In genomic region chr1:132233566-132233965, GRCm38 (mm10) we compare ENCODE assay signal across 10 mouse cellular contexts. TPM values are rescaled to one million over a fixed set of nuclear protein-coding genes. Genes with fewer than 3 reads are reported as not detected.
A peak's percentile ranks its signal among the peaks of the same experiment; 100 is the strongest.
DNase-seq lines count a peak whose midpoint lies in the region; ATAC-seq and TF ChIP-seq lines count a peak whose summit lies in the region.
"Had no signal": no experiment of that assay in that cellular context is flagged by ENCODE, and none has a peak within 500 bp of the region (broad histone marks: within the 10 kb centered on the region; RNA-seq: fewer than 3 reads in every experiment).

No protein-coding gene starts in this region.

- H3K27me3 ChIP-seq in forebrain, embryonic 14.5 days (replicated peaks; ENCODE audit: control insufficient read depth, insufficient read depth, low read length): no peaks in the 10 kb centered on the region
- H3K27me3 ChIP-seq: hindbrain, embryonic 15.5 days; Patski had no signal

- ATAC-seq in forebrain, embryonic 14.5 days: peak; percentile 72; the same call in 1 of the 2 replicates
- ATAC-seq: Patski had no signal

- DNase-seq in gastrocnemius, adult 2 months: peak; percentile 47
- DNase-seq in gastrocnemius, postnatal 36 days: no peak
- DNase-seq in right cerebral cortex, postnatal 4 days: peak; percentile 35
- no peak for DNase-seq in right cerebral cortex, adult 18-20 months
- peak; percentile 57 for DNase-seq in forebrain, embryonic 14.5 days (ENCODE audit: low spot score)
- DNase-seq in lung, postnatal 4 days: peak; percentile 37 to 48
- no peak for DNase-seq in left cerebral cortex, adult 9 months (ENCODE audit: low spot score in 2 of 2)
- DNase-seq in layer of hippocampus, postnatal 14 days (ENCODE audit: low spot score in 2 of 2): no peak

- TF ChIP-seq CTCF in gastrocnemius, adult 2 months (IDR thresholded peaks at IDR 0.05): peak; percentile 40

- H3K4me1 ChIP-seq in forebrain, embryonic 14.5 days (ENCODE audit: control insufficient read depth, insufficient read depth, low read length): no peaks in the 10 kb centered on the region

- H3K9ac ChIP-seq in forebrain, embryonic 14.5 days (ENCODE audit: low read length): no peak overlapping the region
- H3K9ac ChIP-seq: hindbrain, embryonic 15.5 days had no signal

- H3K27ac ChIP-seq in gastrocnemius, adult 2 months: no peak overlapping the region
- no peak overlapping the region for H3K27ac ChIP-seq in forebrain, embryonic 14.5 days (ENCODE audit: low read depth, low read length)
- H3K27ac ChIP-seq: hindbrain, embryonic 15.5 days had no signal

- WGBS in forebrain, embryonic 14.5 days: 17% methylated on average over 12 of the region's 12 CpGs

- no peaks in the 10 kb centered on the region for H3K9me3 ChIP-seq in forebrain, embryonic 14.5 days (replicated peaks; ENCODE audit: control insufficient read depth, low read length)
- H3K9me3 ChIP-seq: hindbrain, embryonic 15.5 days had no signal

- no peaks in the 10 kb centered on the region for H3K36me3 ChIP-seq in forebrain, embryonic 14.5 days (ENCODE audit: control insufficient read depth, insufficient read depth, low read length)
- H3K36me3 ChIP-seq: hindbrain, embryonic 15.5 days had no signal

- no peak overlapping the region for H3K4me3 ChIP-seq in gastrocnemius, adult 2 months
- H3K4me3 ChIP-seq in forebrain, embryonic 14.5 days (ENCODE audit: low read depth, low read length): no peak overlapping the region
- H3K4me3 ChIP-seq: hindbrain, embryonic 15.5 days had no signal

- intact Hi-C loops in gastrocnemius, adult 2 months (cut with DNase I): no loop called here
- intact Hi-C loops in gastrocnemius, postnatal 36 days (cut with DNase I): no loop called here

- no peak overlapping the region for H3K4me2 ChIP-seq in forebrain, embryonic 14.5 days (ENCODE audit: low read length)
- H3K4me2 ChIP-seq: hindbrain, embryonic 15.5 days had no signal

RNA-seq across cellular contexts. Expression of gene Gm10188, which starts 4.0 kb away (rescaled TPM):
- not detected for total RNA-seq in gastrocnemius, adult 2 months (2021)
- total RNA-seq in gastrocnemius, postnatal 36 days (2021): not detected
- polyA plus RNA-seq in forebrain, embryonic 14.5 days (2014; fragmentation: Nextera tagmentation; extraction: Ambion mirVana): not detected in 2 replicates
- total RNA-seq in layer of hippocampus, postnatal 14 days (2021): not detected

RNA-seq across cellular contexts. Expression of gene AC124108.1, which starts 42.3 kb away (rescaled TPM):
- not detected for total RNA-seq in gastrocnemius, adult 2 months (2021)
- total RNA-seq in gastrocnemius, postnatal 36 days (2021): not detected
- polyA plus RNA-seq in forebrain, embryonic 14.5 days (2014; fragmentation: Nextera tagmentation; extraction: Ambion mirVana): 2.2 and 2.9 TPM in 2 replicates
- under 1 TPM; 0.91 to 0.97 TPM for total RNA-seq in layer of hippocampus, postnatal 14 days (2021)

RNA-seq across cellular contexts. Expression of gene Lemd1, which starts 42.3 kb away (rescaled TPM):
- total RNA-seq in gastrocnemius, adult 2 months (2021): not detected
- total RNA-seq in gastrocnemius, postnatal 36 days (2021): not detected
- 15.5 and 18.7 TPM in 2 replicates for polyA plus RNA-seq in forebrain, embryonic 14.5 days (2014; fragmentation: Nextera tagmentation; extraction: Ambion mirVana)
- 1 to 10 TPM; 1.4 to 1.8 TPM for total RNA-seq in layer of hippocampus, postnatal 14 days (2021)

Comparison
In these comparisons a context has a peak if more than half of its experiments do, and no peak if none do; other contexts are left out.
1. DNase-seq: peak in gastrocnemius, adult 2 months (single experiment), right cerebral cortex, postnatal 4 days (single experiment), forebrain, embryonic 14.5 days (single experiment) and lung, postnatal 4 days (2 of 2); none in gastrocnemius, postnatal 36 days (0 of 2), right cerebral cortex, adult 18-20 months (single experiment), left cerebral cortex, adult 9 months (0 of 2) and layer of hippocampus, postnatal 14 days (0 of 2).